Mouse (Mus musculus): ENCODE data around the gene Dnajc1. TPM values are rescaled to one million over a fixed set of nuclear protein-coding genes. Genes with fewer than 3 reads are reported as not detected.

The Dnajc1 gene
- total RNA-seq (2023), result 35.2 TPM

DNA sequence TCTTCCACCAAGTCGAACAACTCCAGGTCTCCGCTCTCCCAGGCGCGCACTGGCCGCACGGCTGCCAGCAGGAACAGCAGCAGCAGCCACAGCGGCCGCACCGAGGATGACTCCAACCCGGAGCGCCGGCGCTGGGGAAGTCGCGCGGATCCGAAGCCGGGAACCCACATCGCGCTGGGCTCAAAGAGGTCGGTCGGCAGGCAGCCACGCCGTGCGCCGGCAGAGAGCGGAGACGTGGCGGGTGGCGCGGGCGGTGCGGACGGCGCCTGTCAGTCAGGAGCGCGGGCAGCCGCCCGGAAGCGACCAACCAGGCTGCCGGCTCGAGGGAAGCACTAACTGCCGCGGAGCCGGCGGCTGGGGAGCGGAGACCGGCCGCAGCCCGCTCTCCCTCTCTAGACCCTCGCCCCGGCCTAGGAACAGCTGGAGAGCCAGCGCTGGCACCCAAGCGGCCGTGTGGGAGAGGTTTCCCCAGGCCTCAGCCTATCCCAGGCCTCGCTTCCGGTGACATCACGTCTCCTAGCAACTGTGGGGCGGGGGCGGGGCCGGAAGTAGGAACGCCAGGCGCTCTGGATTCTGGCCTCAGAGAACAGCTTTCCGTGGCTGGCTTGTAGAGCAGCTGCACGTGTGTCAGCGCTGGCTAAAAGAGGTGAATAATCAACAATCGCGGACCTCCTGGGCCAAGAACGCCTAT is at the start of gene Dnajc1:
TSS of gene Dnajc1 (minus strand) at position 500 of the 691 bp plus-strand sequence.

